Mouse (Mus musculus): Measurements from ENCODE around the gene Tmeff2.

Tmeff2 gene

DNA sequence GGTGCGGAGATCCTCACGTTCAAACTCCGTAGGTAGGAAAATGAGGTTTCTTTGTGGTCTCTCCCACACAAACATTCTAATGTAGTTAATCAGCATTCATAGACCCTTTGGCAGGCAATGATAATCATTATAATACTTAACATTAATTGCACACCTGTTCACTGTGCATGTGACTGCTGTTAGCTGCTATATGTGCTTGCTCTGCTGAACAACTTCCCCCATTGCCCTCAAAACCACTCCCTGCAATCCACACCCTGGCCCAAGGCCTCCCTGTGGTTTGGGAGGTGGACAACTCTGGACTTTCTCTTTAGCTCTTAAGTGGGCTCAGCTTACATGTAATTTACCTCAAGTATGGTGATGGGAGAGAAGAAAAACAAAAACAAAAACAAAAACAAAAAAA is 299.5 kb downstream of the Tmeff2 start:
- no peak for DNase-seq (ENCODE audit: low read depth, low spot score)

DNA sequence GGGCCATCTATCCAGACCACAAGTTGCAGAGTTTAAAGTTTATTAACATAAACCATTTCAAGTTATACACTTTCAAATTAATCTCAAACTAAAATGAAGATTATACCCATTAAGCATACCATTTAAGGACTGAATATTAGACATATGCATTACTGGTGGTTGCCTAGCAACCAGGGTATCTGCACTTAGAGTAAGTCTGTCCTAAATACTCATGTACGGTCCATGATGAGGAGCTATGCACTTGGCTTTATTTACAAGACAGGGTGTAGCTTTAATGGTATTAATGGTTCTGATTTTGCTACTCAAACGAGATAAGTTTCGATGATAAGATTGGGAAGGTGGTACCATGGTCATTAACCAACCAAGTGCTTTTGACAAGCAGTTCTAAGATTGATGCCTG is 315.2 kb downstream of the Tmeff2 start:
- DNase-seq (ENCODE audit: low read depth, low spot score), result no peak

DNA sequence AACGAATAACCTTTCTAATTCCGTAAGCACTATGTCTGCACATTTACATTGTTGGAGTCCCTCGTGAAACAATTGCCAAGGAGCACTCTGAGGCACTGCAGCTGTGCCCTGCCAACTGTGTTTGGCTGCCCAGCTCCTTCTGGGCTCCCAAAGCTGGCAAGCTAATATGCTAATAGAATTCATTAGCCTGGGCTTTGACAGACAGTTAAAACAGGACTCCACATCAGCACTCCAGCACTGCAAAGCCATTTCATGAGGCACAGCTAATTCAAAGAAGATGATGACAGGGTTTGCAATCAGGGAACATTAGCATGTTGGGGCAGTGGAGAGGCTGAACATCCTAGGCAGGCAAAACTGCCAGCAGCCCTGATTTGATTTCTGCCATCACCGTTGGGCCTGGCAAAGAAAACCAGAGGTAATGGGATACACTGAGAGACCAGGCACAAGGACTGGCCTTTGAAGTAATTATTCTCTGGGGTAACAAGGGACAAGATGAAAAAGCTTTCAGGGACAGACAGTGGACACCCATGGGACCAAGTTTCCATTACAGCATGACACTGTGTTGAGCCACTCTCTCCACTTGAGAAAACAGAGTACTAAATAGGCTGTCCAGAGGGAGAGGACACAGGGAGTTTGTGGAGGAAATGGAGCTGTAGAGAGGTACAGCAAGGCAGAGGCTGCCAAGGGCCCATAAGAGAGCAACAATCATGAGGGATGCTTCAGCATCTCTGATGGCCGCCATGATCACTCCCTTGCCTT is 316.0 kb downstream of the Tmeff2 start:
- DNase-seq (ENCODE audit: low read depth, low spot score), result no peak

DNA sequence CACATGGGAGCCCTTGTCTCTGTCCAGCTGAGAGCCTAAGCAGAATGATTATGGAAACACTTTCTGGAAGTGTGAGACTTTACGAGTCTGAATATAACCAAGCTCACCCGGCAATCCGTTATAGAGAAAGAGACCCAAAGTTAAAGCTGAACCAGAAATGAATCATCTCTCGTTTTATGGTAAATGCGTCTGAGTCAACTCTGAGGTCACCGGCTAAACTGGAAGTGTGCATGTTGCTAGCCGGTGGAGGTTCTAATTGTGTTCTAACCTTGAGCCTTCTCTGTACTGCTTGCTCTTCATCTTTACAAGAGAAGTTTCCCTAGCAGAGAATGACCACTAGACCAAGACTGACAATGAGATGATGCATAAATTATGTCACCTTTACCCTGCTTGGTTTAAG is 316.8 kb downstream of the Tmeff2 start:
- DNase-seq (ENCODE audit: low read depth, low spot score), result no peak

DNA sequence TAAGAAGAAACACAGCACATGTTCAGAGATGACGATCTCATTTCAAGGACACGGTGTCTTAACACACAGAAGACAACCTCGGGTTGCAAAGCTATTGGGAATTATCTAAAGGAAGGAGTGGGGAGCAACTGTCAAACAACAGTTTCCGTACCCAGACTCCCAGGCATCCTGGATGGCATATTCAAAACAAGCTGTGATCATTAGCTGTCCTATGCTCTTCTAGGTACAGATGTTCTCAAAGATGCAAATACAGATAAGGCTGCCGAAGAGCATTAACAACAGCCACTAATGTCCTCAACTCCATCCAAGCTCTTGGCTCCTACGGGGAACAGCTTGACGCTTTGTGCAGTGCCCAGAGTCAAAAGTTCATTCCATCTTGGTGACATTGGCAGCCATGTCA is 324.7 kb downstream of the Tmeff2 start:
- no peak for DNase-seq (ENCODE audit: low read depth, low spot score)
